Mouse (Mus musculus): ENCODE data around the gene Gdf10. TPM values are rescaled to one million over a fixed set of nuclear protein-coding genes. Genes with fewer than 3 reads are reported as not detected.

Gdf10 gene
- polyA plus RNA-seq (2015; fragmentation: Nextera tagmentation; extraction: Ambion mirVana) = 7.1 and 9.4 TPM in 2 replicates

- H3K27ac ChIP-seq = no peak within 1 kb of the TSS
- peak within 1 kb of the TSS; percentile 51 for H3K9ac ChIP-seq
- H3K4me1 ChIP-seq (replicated peaks) = peaks cover 6% of the 10 kb centered on the region
- peak within 1 kb of the TSS; percentile 55 for H3K4me3 ChIP-seq (replicated peaks)
- H3K27me3 ChIP-seq (replicated peaks) = peaks cover 53% of the 10 kb centered on the region
- no peaks in the 10 kb centered on the region for H3K9me3 ChIP-seq
- peak; percentile 84 for ATAC-seq
- peak within 1 kb of the TSS; percentile 96 for H3K4me2 ChIP-seq (replicated peaks)
- under 1% methylated on average over 73 of the region's 85 CpGs for WGBS
- no peaks in the 10 kb centered on the region for H3K36me3 ChIP-seq
These were observed at the start of gene Gdf10 for GRCm38 (mm10) chr14:33923168-33924070. Gene Gdf10 (plus strand): TSS chr14:33923587.

GRCm38 (mm10) chr14:33878826-33879225 lies 44.6 kb upstream of the Gdf10 start:
- Histone ChIP-seq H3K9ac (no peak overlapping the region), H3K27ac (no peak overlapping the region), H3K4me2 (replicated peaks) (no peak overlapping the region), H3K4me1 (replicated peaks) (no peaks in the 10 kb centered on the region), H3K36me3 (no peaks in the 10 kb centered on the region), H3K27me3 (replicated peaks) (no peaks in the 10 kb centered on the region), H3K4me3 (replicated peaks) (no peak overlapping the region), H3K9me3 (no peaks in the 10 kb centered on the region)
- no peak for ATAC-seq
- 58% methylated on average over 1 of the region's 1 CpGs for WGBS

GRCm38 (mm10) chr14:33880236-33880635 lies 43.2 kb upstream of the Gdf10 start:
- no peak for ATAC-seq
- H3K9me3 ChIP-seq = no peaks in the 10 kb centered on the region
- H3K4me2 ChIP-seq (replicated peaks) = no peak overlapping the region
- no peak overlapping the region for H3K9ac ChIP-seq
- no peak overlapping the region for H3K4me3 ChIP-seq (replicated peaks)
- no peaks in the 10 kb centered on the region for H3K4me1 ChIP-seq (replicated peaks)
- no peak overlapping the region for H3K27ac ChIP-seq
- WGBS = 80% methylated on average over 3 of the region's 3 CpGs
- H3K27me3 ChIP-seq (replicated peaks) = no peaks in the 10 kb centered on the region
- H3K36me3 ChIP-seq = no peaks in the 10 kb centered on the region

- no peak overlapping the region for H3K4me2 ChIP-seq (replicated peaks)
- no peak overlapping the region for H3K9ac ChIP-seq
- no peak overlapping the region for H3K27ac ChIP-seq
- no peaks in the 10 kb centered on the region for H3K4me1 ChIP-seq (replicated peaks)
- no peaks in the 10 kb centered on the region for H3K27me3 ChIP-seq (replicated peaks)
- H3K36me3 ChIP-seq = no peaks in the 10 kb centered on the region
- no peak for ATAC-seq
- no peaks in the 10 kb centered on the region for H3K9me3 ChIP-seq
- no peak overlapping the region for H3K4me3 ChIP-seq (replicated peaks)
- 63% methylated on average over 3 of the region's 3 CpGs for WGBS
These were observed 41.9 kb upstream of the Gdf10 start for GRCm38 (mm10) chr14:33881471-33881870.

- Histone ChIP-seq H3K27me3 (replicated peaks) (no peaks in the 10 kb centered on the region), H3K9me3 (no peaks in the 10 kb centered on the region), H3K27ac (no peak overlapping the region), H3K9ac (no peak overlapping the region), H3K4me2 (replicated peaks) (no peak overlapping the region), H3K4me3 (replicated peaks) (no peak overlapping the region), H3K36me3 (no peaks in the 10 kb centered on the region), H3K4me1 (replicated peaks) (no peaks in the 10 kb centered on the region)
- WGBS = 80% methylated on average over 4 of the region's 4 CpGs
- ATAC-seq = no peak
These were observed 40.3 kb upstream of the Gdf10 start for GRCm38 (mm10) chr14:33883046-33883445.

GRCm38 (mm10) chr14:33885466-33885865 lies 37.9 kb upstream of the Gdf10 start:
- no peak overlapping the region for H3K9ac ChIP-seq
- no peak overlapping the region for H3K4me2 ChIP-seq (replicated peaks)
- no peak overlapping the region for H3K4me3 ChIP-seq (replicated peaks)
- 0 out of 2 replicates have a peak, but pooled peaks cover 3% of the 10 kb centered on the region for H3K4me1 ChIP-seq (replicated peaks)
- no peak for ATAC-seq
- 71% methylated on average over 11 of the region's 11 CpGs for WGBS
- no peak overlapping the region for H3K27ac ChIP-seq
- no peaks in the 10 kb centered on the region for H3K9me3 ChIP-seq
- no peaks in the 10 kb centered on the region for H3K36me3 ChIP-seq
- no peaks in the 10 kb centered on the region for H3K27me3 ChIP-seq (replicated peaks)

- Histone ChIP-seq H3K9me3 (no peaks in the 10 kb centered on the region), H3K36me3 (no peaks in the 10 kb centered on the region), H3K27me3 (replicated peaks) (no peaks in the 10 kb centered on the region), H3K4me1 (replicated peaks) (0 out of 2 replicates have a peak, but pooled peaks cover 3% of the 10 kb centered on the region), H3K9ac (no peak overlapping the region), H3K4me3 (replicated peaks) (no peak overlapping the region), H3K27ac (no peak overlapping the region), H3K4me2 (replicated peaks) (no peak overlapping the region)
- WGBS = 78% methylated on average over 11 of the region's 11 CpGs
- ATAC-seq = no peak
These were observed 34.9 kb upstream of the Gdf10 start for GRCm38 (mm10) chr14:33888387-33889035.

- 0 out of 2 replicates have a peak, but pooled peaks cover 3% of the 10 kb centered on the region for H3K4me1 ChIP-seq (replicated peaks)
- H3K9ac ChIP-seq = no peak overlapping the region
- H3K4me2 ChIP-seq (replicated peaks) = no peak overlapping the region
- no peaks in the 10 kb centered on the region for H3K27me3 ChIP-seq (replicated peaks)
- H3K36me3 ChIP-seq = no peaks in the 10 kb centered on the region
- 41% methylated on average over 3 of the region's 3 CpGs for WGBS
- no peak overlapping the region for H3K27ac ChIP-seq
- no peak overlapping the region for H3K4me3 ChIP-seq (replicated peaks)
- H3K9me3 ChIP-seq = no peaks in the 10 kb centered on the region
- no peak for ATAC-seq
These were observed 33.4 kb upstream of the Gdf10 start for GRCm38 (mm10) chr14:33889971-33890370.

- WGBS = 83% methylated on average over 3 of the region's 3 CpGs
- Histone ChIP-seq H3K4me1 (replicated peaks) (0 out of 2 replicates have a peak, but pooled peaks cover 3% of the 10 kb centered on the region), H3K27me3 (replicated peaks) (no peaks in the 10 kb centered on the region), H3K27ac (no peak overlapping the region), H3K36me3 (no peaks in the 10 kb centered on the region), H3K4me2 (replicated peaks) (no peak overlapping the region), H3K4me3 (replicated peaks) (no peak overlapping the region), H3K9ac (no peak overlapping the region), H3K9me3 (no peaks in the 10 kb centered on the region)
- ATAC-seq = no peak
These were observed 31.9 kb upstream of the Gdf10 start for GRCm38 (mm10) chr14:33891507-33891906.

- Histone ChIP-seq H3K4me2 (replicated peaks) (no peak overlapping the region), H3K9ac (no peak overlapping the region), H3K9me3 (no peaks in the 10 kb centered on the region), H3K27ac (no peak overlapping the region), H3K4me1 (replicated peaks) (no peaks in the 10 kb centered on the region), H3K36me3 (no peaks in the 10 kb centered on the region), H3K27me3 (replicated peaks) (no peaks in the 10 kb centered on the region), H3K4me3 (replicated peaks) (no peak overlapping the region)
- ATAC-seq = no peak
- 93% methylated on average over 5 of the region's 5 CpGs for WGBS
These were observed 27.6 kb upstream of the Gdf10 start for GRCm38 (mm10) chr14:33895777-33896176.

GRCm38 (mm10) chr14:33896628-33897300 lies 26.6 kb upstream of the Gdf10 start:
- ATAC-seq = no peak
- H3K27ac ChIP-seq = no peak overlapping the region
- WGBS = 57% methylated on average over 9 of the region's 9 CpGs

GRCm38 (mm10) chr14:33902783-33903182 lies 20.6 kb upstream of the Gdf10 start:
- no peaks in the 10 kb centered on the region for H3K27me3 ChIP-seq (replicated peaks)
- H3K4me2 ChIP-seq (replicated peaks) = no peak overlapping the region
- no peak overlapping the region for H3K27ac ChIP-seq
- no peaks in the 10 kb centered on the region for H3K4me1 ChIP-seq (replicated peaks)
- H3K36me3 ChIP-seq = no peaks in the 10 kb centered on the region
- no peak overlapping the region for H3K4me3 ChIP-seq (replicated peaks)
- no peak overlapping the region for H3K9ac ChIP-seq
- 89% methylated on average over 4 of the region's 4 CpGs for WGBS
- no peaks in the 10 kb centered on the region for H3K9me3 ChIP-seq
- no peak for ATAC-seq

More at GRCm38 (mm10) chr14:33896628-33897300, 26.6 kb upstream of the Gdf10 start:
- H3K4me1 ChIP-seq (replicated peaks) = no peaks in the 10 kb centered on the region
- no peaks in the 10 kb centered on the region for H3K27me3 ChIP-seq (replicated peaks)
- H3K9me3 ChIP-seq = no peaks in the 10 kb centered on the region
- no peak overlapping the region for H3K9ac ChIP-seq
- no peaks in the 10 kb centered on the region for H3K36me3 ChIP-seq
- no peak overlapping the region for H3K4me3 ChIP-seq (replicated peaks)
- no peak overlapping the region for H3K4me2 ChIP-seq (replicated peaks)
